Mouse (Mus musculus): Measurements from ENCODE around the gene Epb41l1.
"Not testable (repeated sequence)": the region's sequence is repeated elsewhere in the genome, so short reads cannot be mapped to it uniquely, and the experiment has no call there.

Gene Epb41l1

GRCm38 (mm10) chr2:156420694-156421380, at the start of gene Epb41l1:
Gene Epb41l1, plus strand, starts transcription at chr2:156420909.
- DNase-seq: peak; percentile 20

- no peak for DNase-seq
Observed at GRCm38 (mm10) chr2:156376956-156377355, 43.8 kb upstream of the Epb41l1 start.

GRCm38 (mm10) chr2:156379929-156380328, 40.8 kb upstream of the Epb41l1 start:
- no peak for DNase-seq

GRCm38 (mm10) chr2:156381350-156381749, 39.4 kb upstream of the Epb41l1 start:
- no peak for DNase-seq

GRCm38 (mm10) chr2:156392461-156393154, 28.1 kb upstream of the Epb41l1 start:
- peak; percentile 69 for DNase-seq

- no peak for DNase-seq
Observed at GRCm38 (mm10) chr2:156393155-156393828, 27.4 kb upstream of the Epb41l1 start.

- DNase-seq: no peak
Observed at GRCm38 (mm10) chr2:156394282-156394681, 26.4 kb upstream of the Epb41l1 start.

GRCm38 (mm10) chr2:156396096-156396495, 24.6 kb upstream of the Epb41l1 start:
- no peak for DNase-seq

- DNase-seq: no peak
Observed at GRCm38 (mm10) chr2:156397988-156398387, 22.7 kb upstream of the Epb41l1 start.

GRCm38 (mm10) chr2:156399485-156399884, 21.2 kb upstream of the Epb41l1 start:
- no peak for DNase-seq

GRCm38 (mm10) chr2:156401331-156401730, 19.4 kb upstream of the Epb41l1 start:
- no peak for DNase-seq

GRCm38 (mm10) chr2:156402036-156402435, 18.7 kb upstream of the Epb41l1 start:
- DNase-seq: no peak

GRCm38 (mm10) chr2:156406987-156407386, 13.7 kb upstream of the Epb41l1 start:
- DNase-seq: no peak

GRCm38 (mm10) chr2:156408168-156408567, 12.5 kb upstream of the Epb41l1 start:
- DNase-seq: no peak

GRCm38 (mm10) chr2:156411348-156411747, 9.4 kb upstream of the Epb41l1 start:
- not testable (repeated sequence) for DNase-seq

- DNase-seq: no peak
Observed at GRCm38 (mm10) chr2:156414996-156415395, 5.7 kb upstream of the Epb41l1 start.

GRCm38 (mm10) chr2:156415674-156416073, 5.0 kb upstream of the Epb41l1 start:
- no peak for DNase-seq

GRCm38 (mm10) chr2:156417194-156417593, 3.5 kb upstream of the Epb41l1 start:
- DNase-seq: no peak

- no peak for DNase-seq
Observed at GRCm38 (mm10) chr2:156418467-156418866, 2.2 kb upstream of the Epb41l1 start.

GRCm38 (mm10) chr2:156420327-156420693, 399 bp upstream of the Epb41l1 start:
- no peak for DNase-seq

- DNase-seq: no peak
Observed at GRCm38 (mm10) chr2:156421381-156422110, 837 bp downstream of the Epb41l1 start.

GRCm38 (mm10) chr2:156422631-156423030, 1.9 kb downstream of the Epb41l1 start:
- no peak for DNase-seq

GRCm38 (mm10) chr2:156423672-156424071, 3.0 kb downstream of the Epb41l1 start:
- DNase-seq: no peak
